Mouse (Mus musculus): Measurements from ENCODE around the gene Focad. TPM values are rescaled to one million over a fixed set of nuclear protein-coding genes. Genes with fewer than 3 reads are reported as not detected.

The Focad gene
- total RNA-seq, 2 experiments from 2014 or later: 56.9 to 59.4 TPM

- DNase-seq (ENCODE audit: low spot score in 2 of 2): no peak
These were observed 61.2 kb downstream of the Focad start for GRCm38 (mm10) chr4:88155490-88156160.

GRCm38 (mm10) chr4:88156961-88157360 lies 62.5 kb downstream of the Focad start:
- DNase-seq (ENCODE audit: low spot score in 2 of 2): no peak

GRCm38 (mm10) chr4:88157644-88158043 lies 63.2 kb downstream of the Focad start:
- peak in 1 of 2 experiments; percentile 54 for DNase-seq (ENCODE audit: low spot score in 2 of 2)

GRCm38 (mm10) chr4:88159256-88159655 lies 64.8 kb downstream of the Focad start:
- no peak for DNase-seq (ENCODE audit: low spot score in 2 of 2)

- peak in 1 of 2 experiments; percentile 69 for DNase-seq (ENCODE audit: low spot score in 2 of 2)
These were observed 65.3 kb downstream of the Focad start for GRCm38 (mm10) chr4:88159700-88160099.

GRCm38 (mm10) chr4:88163511-88164247 lies 69.2 kb downstream of the Focad start:
- DNase-seq (ENCODE audit: low spot score in 2 of 2): no peak

- no peak for DNase-seq (ENCODE audit: low spot score in 2 of 2)
These were observed 72.8 kb downstream of the Focad start for GRCm38 (mm10) chr4:88167008-88167862.

- DNase-seq (ENCODE audit: low spot score in 2 of 2): no peak
These were observed 80.9 kb downstream of the Focad start for GRCm38 (mm10) chr4:88175058-88175974.

- DNase-seq (ENCODE audit: low spot score in 2 of 2): no peak
These were observed 84.9 kb downstream of the Focad start for GRCm38 (mm10) chr4:88179296-88179695.

- peak; percentile 32 to 85 for DNase-seq (ENCODE audit: low spot score in 2 of 2)
These were observed 89.9 kb downstream of the Focad start for GRCm38 (mm10) chr4:88184293-88184692.

- DNase-seq (ENCODE audit: low spot score in 2 of 2): no peak
These were observed 91.5 kb downstream of the Focad start for GRCm38 (mm10) chr4:88185872-88186426.

GRCm38 (mm10) chr4:88187649-88188048 lies 93.2 kb downstream of the Focad start:
- DNase-seq (ENCODE audit: low spot score in 2 of 2): no peak

GRCm38 (mm10) chr4:88189495-88189894 lies 95.1 kb downstream of the Focad start:
- DNase-seq (ENCODE audit: low spot score in 2 of 2): no peak

GRCm38 (mm10) chr4:88194256-88194655 lies 99.8 kb downstream of the Focad start:
- DNase-seq (ENCODE audit: low spot score in 2 of 2): no peak

GRCm38 (mm10) chr4:88195898-88196495 lies 101.6 kb downstream of the Focad start:
- DNase-seq (ENCODE audit: low spot score in 2 of 2): peak; percentile 73 to 91

- peak; percentile 21 to 73 for DNase-seq (ENCODE audit: low spot score in 2 of 2)
These were observed 102.1 kb downstream of the Focad start for GRCm38 (mm10) chr4:88196500-88196912.

GRCm38 (mm10) chr4:88197244-88197643 lies 102.8 kb downstream of the Focad start:
- no peak for DNase-seq (ENCODE audit: low spot score in 2 of 2)

GRCm38 (mm10) chr4:88199186-88199585 lies 104.8 kb downstream of the Focad start:
- no peak for DNase-seq (ENCODE audit: low spot score in 2 of 2)

GRCm38 (mm10) chr4:88201047-88201446 lies 106.6 kb downstream of the Focad start:
- DNase-seq (ENCODE audit: low spot score in 2 of 2): no peak

- no peak for DNase-seq (ENCODE audit: low spot score in 2 of 2)
These were observed 114.2 kb downstream of the Focad start for GRCm38 (mm10) chr4:88208676-88209075.
